Mouse (Mus musculus): Measurements from ENCODE around the gene Btg3.

Btg3 gene

DNA sequence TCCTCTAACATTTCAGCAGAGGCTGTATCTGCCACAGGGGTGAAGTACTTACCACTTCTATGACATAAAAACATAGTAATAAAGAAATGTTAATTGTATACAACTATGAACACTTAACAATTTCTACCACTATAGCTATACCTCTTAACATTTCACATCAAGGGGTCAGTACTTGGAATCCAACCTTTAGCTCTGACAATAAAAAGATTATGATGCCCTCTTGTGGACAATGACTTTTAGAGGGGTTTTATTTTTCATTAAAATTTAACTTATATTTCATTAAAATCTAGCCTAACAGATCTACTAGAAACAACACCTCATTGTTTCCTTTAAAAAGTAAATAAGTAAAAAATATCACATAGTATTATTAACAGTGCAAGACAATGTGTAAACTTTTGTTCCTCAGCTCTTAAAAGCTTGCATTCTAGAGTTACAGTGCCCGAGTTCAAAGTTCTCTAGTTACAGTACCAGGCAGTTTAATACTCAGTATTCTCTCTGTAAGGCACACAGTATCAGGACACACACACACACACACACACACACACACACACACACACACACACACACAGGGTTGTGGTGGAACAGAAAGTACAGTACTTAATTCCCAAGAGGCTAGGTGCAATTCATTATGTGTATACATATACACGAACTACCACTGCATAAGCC is 30.2 kb downstream of the Btg3 start:
- no peak for DNase-seq (ENCODE audit: low read depth, low spot score)

DNA sequence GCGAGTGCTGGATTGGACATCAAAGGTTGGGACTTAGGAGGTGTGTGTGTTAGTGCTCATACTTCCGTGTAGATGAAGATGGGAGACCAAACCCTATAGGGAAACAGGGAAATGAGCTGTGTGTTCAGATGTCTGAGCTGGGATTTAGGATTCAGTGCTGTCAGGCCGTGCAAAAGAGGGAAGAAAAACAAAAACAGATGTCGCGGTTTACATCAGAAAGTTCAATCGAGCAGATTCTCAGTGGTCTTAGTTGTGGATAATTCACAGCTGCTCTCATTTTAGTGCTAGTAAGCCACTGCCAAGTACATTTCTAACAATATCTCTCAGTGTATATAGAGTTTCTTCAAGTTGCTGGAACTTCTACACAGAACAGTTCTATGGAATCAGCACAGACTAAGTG is 33.2 kb downstream of the Btg3 start:
- DNase-seq (ENCODE audit: low read depth, low spot score), result peak; percentile 23

DNA sequence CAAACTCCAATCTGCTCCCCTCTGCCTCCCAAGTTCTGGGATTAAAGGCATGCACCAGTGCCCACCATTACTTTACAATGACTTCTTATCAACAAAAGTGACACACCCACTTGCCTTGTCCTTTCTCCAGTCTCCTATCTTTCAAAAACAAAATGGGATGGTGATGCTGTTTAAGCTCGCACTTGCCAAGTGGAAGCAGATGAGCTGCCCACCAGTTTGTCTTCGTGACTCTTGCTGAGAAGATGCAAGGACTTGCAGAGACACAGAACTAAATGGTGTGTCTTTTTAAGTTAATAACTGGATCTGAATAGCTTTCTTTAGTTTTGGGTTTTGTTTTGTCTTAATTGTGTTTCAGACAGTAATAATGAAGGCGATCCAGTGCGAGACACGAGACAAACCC is 34.2 kb downstream of the Btg3 start:
- DNase-seq (ENCODE audit: low read depth, low spot score), result peak; percentile 69

DNA sequence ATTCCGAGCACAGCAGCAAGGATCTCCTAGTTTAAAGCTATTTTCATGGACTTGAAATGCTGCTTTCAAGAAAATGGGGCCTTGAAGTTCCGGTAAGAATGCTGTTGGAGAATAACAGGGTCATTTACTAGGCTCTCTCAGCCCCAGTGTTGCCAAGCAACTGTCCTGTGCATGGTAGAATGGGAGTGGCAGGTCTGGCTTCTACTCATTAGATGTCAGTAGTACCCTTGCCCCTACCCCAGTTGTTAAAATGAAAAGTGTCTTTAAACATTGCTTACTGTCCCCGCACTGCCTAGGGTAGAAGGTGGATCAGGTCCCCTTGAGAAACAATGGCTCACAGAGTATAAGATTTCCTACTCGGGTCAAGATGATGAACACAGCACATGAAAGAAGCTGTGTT is 35.6 kb downstream of the Btg3 start:
- DNase-seq (ENCODE audit: low read depth, low spot score), result no peak

DNA sequence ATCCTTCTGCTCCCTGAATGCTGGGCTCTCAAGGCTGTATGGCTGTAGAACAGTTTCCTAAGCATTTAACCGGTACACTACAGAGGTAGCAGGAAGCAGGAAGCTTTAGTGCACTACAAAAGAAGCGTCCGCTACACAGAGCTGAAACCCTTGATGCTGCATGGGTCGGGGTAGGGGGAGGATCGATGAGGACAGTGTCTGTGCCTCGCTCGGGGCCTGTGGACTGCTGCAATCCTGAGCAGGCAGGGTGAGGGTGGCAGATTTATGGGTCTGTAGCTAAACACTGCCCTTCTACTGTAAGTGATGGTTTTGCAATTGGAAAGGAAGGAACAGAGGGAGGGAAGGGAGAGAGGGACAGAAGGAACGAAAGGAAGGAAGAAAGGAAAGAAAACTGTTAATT is 39.8 kb downstream of the Btg3 start:
- DNase-seq (ENCODE audit: low read depth, low spot score), result no peak

DNA sequence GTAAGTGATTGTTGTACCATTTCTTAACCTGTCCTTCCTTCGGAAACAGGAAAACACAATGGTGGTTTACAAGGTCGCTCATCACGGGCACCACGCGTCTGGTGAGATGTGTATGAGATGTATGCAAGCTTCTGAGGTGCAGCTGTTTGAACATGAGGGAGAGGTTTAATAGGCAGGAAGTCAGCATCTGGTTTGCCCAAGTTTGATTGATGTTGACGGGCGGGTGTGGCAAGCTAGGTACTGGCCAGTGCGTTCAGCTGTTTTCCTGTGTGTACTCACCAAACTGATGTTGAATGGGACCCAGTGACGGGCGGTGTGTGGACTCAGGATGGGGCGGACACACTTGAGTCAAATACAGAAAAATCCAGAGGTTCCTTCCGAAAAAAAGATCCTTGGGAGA is 49.0 kb downstream of the Btg3 start:
- DNase-seq (ENCODE audit: low read depth, low spot score), result no peak

DNA sequence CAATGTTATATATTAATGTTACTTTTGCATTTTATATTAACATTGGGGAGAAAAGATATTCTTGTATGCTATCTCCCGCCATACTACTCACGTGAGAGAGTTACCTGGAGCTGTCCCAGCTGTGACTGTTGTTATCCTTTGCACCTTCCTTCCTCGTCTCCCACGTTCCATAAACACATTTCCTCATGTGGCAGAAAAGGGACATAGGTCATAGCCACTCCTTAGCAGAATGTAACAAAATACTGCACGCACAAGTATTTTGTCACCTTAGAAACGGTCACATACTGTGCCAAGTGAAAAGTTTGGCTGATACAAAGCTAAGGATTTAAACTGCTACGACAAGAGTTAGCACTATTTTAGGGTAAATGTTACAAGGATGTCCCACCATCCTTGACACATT is 49.4 kb downstream of the Btg3 start:
- no peak for DNase-seq (ENCODE audit: low read depth, low spot score)

DNA sequence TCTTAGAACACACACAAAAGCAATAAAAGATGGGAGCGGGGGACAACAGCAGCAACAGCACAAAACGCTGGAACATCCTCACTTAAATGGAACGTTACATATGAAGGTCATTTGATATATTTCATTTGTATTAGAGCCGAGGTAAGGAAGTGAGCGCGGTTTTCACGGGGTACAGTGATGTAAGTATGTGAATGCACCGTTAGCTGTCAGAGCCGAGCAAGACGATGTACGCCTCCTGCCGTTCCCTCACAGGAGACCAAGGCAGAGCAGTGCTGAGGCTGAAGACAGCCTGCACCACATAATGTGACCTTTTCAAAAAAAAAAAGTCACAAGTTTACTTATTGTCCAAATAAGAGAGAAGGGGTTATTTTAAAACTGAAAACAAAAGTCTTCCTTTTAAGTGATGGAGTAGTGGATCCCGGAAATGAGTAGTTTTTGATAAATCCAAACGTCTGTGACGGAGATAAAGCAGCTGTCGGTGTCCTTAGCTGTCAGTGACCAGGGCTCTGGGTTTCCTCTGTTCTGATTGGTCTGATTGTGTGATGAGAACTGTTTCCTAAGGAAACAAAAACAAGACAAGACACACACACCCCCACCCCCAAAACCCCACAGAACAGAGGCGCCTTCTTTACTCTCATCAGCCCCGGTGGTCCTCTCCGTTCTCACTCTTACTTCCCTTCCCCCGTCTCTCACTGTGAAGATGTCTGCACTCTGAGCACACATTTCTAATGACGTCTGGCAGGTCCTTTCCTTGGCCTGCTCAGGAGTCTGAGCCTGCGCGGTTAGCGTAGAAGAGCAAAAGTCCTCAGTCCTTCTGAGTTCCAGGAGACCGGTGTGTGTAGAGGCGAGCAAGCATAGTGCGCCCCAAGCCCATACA is 50.8 kb downstream of the Btg3 start:
- DNase-seq (ENCODE audit: low read depth, low spot score), result peak; percentile 40

DNA sequence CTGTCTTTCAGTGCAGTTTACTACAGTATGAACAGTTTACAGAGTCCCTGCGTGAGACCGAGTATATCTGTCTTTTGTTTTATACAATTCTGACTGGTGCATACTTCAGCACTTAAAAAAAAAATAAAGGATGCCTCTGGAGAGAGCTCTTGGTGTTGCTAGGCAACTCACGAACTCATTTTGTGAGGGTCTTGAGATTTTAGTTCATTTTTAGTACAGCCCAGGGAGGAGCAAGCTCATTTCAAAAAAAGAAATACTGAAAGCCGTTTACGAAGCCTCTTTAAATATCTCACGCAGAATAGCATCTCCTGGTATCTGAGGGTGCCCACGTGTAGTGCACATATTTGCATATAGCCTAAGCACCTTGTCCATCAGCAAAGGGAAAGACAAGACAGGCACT is 54.9 kb downstream of the Btg3 start:
- peak; percentile 64 for DNase-seq (ENCODE audit: low read depth, low spot score)

DNA sequence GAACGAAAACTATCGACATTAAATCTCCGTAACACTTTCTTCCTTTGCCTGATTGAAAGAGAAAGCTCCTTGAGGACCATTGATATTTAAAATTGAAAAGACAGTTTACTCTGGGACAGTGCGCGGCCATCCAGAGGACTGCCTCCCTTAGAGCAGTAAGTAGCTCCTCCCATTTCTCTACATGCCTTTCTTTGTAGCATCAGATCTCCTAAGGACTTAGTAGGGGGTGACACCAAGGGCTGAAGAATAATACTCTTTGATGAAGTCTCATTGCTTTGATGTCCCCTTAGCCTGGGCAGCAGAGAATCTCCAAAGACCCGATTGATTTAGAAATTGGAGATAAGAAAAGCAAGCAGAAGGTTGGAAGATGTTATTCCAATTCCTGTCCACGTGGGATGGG is 55.4 kb downstream of the Btg3 start:
- no peak for DNase-seq (ENCODE audit: low read depth, low spot score)

DNA sequence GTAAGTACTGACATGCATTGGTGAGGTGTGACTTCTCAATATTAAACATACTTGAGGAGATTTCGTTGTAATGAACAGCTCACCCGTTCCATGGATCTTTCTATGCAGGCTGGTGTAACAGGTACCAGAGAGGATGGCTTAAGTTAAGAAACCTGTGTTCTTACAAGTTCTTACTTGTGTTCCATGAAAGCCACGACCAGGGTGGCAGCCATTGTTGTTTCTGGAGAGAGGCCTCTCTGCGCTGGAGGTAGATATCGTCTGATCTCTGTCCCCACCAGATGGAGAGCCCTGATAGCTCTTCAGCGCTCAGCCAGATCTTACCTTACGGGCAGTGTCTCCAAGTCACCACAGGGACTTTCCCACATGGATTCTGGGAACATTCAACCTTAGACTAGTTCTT is 57.3 kb downstream of the Btg3 start:
- DNase-seq (ENCODE audit: low read depth, low spot score), result no peak

DNA sequence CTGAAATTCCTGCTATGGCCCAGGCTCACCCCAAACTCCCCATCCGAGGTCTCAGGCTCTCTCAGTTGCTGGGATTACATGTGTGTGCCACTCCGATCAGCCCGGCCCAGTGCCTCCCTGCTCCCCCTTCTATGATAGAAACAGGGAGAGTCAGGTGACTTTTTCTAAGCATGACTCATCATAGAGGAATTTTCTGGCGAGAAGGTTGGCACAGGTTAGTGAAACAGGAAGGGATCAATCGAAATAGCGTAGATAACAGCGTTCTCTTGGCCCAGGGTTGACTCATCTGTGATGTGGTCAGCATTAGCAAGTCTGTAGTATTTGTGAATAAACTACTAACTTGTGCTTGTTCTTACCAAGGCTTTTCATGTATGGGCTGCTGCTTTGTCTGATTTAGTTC is 59.0 kb downstream of the Btg3 start:
- DNase-seq (ENCODE audit: low read depth, low spot score), result peak; percentile 53

DNA sequence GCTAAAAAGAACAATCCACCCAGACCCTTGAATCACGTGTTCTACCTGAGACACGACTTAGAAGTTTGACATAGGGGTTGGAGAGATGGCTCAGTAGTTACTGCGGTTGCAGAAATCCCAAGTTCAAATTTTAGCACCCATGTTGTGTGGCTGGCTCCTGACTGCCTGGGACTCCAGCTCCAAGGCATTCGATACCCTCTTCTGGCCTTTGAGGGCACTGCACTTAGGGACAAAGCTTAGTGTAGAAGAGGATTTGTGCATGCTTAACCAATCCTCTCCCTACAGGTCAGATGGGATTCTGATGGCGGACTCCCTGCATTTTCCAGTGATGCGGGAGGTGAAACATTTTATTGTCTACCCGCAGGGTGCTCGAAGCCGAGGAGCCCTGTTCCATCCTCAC is 60.1 kb downstream of the Btg3 start:
- peak; percentile 72 for DNase-seq (ENCODE audit: low read depth, low spot score)

DNA sequence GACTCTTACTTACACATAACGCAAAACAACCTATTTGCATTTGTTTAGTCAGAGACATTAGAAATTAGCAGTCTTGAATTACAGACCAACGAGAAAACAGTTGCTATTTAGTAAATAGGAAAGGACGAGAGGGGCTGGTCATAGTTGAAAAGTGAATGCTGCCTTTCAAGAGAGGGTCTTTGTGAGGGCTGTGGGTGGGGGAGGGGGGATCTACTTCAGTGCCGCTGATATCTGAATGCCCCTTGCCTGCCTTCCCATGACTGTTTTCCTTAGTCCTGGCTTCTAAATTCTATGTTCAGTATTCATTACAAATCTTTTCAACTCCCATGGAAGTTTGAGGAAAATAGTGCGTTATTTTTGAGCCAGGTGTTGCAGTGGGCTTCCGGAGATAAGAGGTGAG is 63.0 kb downstream of the Btg3 start:
- no peak for DNase-seq (ENCODE audit: low read depth, low spot score)

DNA sequence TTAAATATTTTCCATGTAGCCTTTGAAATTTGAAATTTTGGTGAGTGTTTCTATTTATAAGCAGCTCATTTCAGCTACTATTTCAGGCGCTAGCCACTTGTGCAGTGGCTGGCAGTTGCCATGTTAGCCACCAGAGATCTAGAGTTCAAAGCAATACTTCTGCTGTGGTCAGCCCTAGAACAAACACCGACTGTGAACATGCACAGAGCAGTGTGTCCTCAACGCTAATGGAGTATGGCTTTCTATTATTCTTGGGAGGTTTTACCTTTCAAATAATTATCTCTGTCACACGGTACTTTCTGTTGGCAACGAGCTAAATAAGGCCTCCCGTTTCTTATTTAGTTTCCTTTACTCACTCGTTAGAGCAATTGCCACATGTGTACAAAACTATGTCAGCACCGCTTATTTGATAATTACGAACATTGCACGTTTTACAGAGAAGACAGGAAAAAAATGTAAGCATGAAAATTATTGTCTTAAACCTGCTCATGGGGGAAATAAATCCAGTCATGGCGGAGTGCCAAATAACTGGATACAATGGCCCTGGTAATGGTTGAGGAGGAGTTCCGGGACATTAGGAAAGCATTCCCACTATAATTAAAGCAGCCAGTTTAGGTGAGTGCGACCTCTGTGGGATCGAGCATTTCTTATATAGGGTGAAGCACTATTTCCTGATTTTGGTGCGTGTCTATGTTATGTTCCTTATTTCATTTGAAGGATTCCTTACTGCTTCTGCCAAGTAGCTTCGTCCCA is 63.7 kb downstream of the Btg3 start:
- peak; percentile 30 for DNase-seq (ENCODE audit: low read depth, low spot score)

DNA sequence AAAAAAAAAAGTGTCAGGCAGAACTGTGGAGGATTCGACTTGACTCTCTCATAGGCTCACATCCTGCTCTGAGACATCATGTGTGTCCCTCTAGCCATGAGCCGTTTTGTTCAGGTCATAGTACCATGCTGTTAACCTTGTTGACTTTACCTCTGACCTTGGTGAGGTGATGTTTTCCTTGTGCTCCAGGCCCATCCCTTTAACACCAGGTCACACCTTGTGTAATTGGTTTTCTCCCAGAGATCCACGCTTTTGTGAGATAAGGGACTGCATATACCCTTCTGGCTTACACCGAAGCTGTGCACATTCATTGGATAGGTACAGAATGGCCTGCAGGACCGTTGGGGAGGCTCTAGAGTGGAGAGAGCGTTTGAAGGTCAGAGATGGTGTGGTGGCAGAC is 67.7 kb downstream of the Btg3 start:
- no peak for DNase-seq (ENCODE audit: low read depth, low spot score)

DNA sequence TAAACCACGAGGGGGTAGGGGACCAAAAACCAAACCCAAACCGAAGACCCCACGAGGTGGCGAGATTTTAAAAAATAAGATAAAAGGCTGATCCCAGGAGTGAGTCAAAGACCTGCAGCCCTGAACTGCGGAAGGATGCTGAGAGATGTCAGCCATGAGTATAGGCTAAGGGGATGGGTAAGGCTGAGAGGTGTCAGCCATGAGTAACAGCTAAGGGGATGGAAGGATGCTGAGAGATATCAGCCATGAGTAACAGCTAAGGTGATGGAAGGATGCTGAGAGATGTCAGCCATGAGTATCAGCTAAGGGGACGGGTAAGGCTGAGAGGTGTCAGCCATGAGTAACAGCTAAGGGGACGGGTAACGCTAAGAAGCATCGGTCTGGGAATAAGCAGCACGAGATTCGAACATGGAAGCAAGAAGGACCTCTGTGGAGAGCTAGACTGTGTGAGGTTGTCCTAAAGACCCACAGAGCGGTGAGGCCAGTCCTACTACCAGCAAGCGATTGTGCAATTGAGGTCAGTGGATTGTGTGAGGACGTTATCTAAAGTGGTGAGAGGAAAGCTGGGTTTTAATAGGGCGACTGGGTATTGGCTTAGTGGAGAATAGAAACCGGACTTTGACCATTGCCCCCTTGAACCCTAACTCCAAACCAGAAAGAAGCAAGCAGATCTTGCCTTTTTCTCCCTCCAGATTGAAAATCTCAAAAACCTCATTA is 69.4 kb downstream of the Btg3 start:
- no peak for DNase-seq (ENCODE audit: low read depth, low spot score)

DNA sequence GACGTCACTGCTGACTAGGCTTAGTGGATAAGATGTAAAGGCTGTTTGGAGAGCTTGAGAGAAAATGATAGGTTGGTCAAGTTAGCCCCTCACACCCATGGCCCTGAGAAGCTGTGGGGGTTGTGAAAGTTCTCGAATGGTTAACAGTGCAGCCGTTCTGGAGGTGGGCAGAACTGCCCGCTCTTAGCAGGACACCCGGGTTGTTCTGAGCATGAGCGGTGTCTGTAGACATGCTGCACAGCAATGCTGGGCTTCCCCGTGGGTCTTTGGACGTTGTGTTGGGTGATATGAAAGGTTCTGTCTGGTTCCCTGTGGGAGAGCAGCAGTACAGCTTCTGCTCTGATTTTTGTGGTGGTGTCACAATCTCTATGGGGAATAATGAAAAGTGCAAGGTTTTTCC is 70.4 kb downstream of the Btg3 start:
- DNase-seq (ENCODE audit: low read depth, low spot score), result no peak

DNA sequence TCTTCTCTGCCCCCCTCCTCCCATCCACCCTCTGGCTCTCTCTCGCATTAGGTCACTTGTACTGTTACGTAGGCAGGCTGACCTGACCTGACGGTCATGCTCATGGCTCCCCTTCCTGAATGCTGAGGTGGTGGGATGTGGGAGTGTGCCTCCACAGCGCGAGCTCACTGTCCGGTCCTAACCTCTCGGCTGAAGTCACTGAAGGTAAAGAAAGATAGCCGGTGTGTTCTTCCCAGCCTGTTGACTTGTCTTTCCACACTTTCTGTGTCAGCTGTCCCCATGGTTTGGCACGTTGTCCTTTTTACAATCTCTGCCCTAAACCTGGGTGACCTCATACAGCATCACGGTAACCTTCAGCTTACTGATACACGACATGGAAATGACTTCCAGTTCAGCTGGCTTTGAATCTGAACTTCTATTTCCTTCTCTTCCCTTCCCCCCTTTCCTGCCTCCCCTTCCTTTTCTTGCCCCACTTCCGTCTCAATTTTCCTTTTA is 71.3 kb downstream of the Btg3 start:
- DNase-seq (ENCODE audit: low read depth, low spot score), result no peak

DNA sequence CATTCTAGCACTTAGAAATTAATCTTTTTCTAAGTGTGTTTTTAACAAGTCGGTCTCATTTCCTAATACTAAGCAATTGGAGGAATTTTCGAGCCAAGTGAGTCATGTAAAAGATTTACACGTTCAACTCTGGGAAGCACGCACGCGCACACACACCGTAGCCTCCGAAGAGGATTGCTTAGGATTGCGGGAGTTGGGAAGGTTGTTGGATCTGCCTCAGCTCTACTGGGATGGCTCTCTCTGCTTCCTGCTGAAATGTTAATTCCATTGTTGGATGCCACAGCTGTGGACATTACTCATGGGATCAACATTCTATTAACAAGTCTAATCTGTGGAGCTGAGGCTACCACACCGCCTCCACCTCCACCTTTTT is 74.3 kb downstream of the Btg3 start:
- peak; percentile 89 for DNase-seq (ENCODE audit: low read depth, low spot score)

DNA sequence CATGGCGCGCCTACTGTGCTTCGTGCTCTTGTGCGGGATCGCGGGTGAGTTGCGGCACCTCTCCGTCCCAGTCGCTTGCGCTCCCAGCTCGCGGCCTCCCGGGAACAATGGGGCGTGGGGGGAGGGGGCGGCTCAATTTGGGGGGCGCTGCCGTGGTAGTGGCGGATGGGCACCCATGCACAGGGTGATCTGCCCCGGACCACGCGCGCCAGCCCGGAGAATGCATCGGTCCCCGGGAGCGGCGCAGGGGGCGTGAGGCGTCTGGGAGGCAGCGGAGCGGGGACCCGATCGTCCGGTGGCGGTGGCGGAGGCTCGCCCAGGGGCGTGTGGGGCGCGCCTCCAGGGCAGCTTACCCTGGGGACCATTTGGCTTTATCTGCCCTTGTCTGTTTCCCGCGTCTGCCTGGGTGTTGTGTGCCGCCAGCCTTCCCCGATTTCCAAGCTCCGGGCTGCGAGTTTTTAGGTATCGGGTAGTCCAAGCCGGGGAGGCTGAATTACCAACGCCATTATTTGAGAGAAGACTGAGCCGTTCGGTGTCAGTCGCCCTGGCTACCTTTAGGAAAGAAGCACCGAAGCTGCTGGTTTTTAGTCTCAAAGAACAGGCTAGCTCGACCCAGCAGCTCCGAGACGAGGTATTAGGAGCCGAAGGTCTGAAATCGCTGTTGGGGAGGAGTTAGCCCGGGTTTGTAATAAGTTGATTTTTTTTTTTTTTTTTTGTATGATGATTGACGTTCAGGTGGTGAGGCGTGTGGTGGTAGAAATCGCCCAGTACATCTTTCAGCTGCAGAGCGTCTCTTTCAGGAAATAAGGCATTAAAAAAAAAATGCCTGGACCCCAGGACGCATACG is 74.9 kb downstream of the Btg3 start:
- DNase-seq (ENCODE audit: low read depth, low spot score), result peak; percentile 53

Measured in brain, adult 2 months (tissue).